Mouse (Mus musculus) MEL (cell line): ENCODE measurements around the gene Nelfb. TPM values are rescaled to one million over a fixed set of nuclear protein-coding genes. Genes with fewer than 3 reads are reported as not detected.

ENCODE experiments used
- DNase-seq: peaks from one replicate; pipeline ENCODE4 v3.0.0; 2011; ENCODE audit warnings: low read depth, low spot score
- H3K27ac ChIP-seq: 2 replicates; pipeline ENCODE4 v1.5.1; 2012; ENCODE audit warnings: low read depth, mild to moderate bottlenecking, control low read depth, low read length, moderate library complexity; ENCODE audit not compliant: control insufficient read depth
- H3K27me3 ChIP-seq, 2 experiments: fragments of 150-350 bp in 1 of 2; sonication (generic) in 1 of 2; 2 replicates each; pipeline ENCODE4 v1.6.1; 2012; ENCODE audit warnings: low read length in 2 of 2, mild to moderate bottlenecking in 2 of 2, improper control_type of control experiment in 1 of 2, moderate library complexity in 1 of 2; ENCODE audit not compliant: insufficient read depth in 2 of 2, control insufficient read depth in 1 of 2
- H3K36me3 ChIP-seq, 2 experiments: 2 replicates each; pipeline ENCODE4 v1.6.1; 2012 to 2014; ENCODE audit warnings: low read length in 2 of 2, improper control_type of control experiment in 1 of 2, inconsistent platforms in 1 of 2, mild to moderate bottlenecking in 1 of 2; ENCODE audit not compliant: insufficient read depth in 2 of 2, control insufficient read depth in 1 of 2
- H3K4me1 ChIP-seq, 2 experiments: fragments of 150-350 bp in 1 of 2; sonication (generic) in 1 of 2; 2 replicates each; pipeline ENCODE4 v1.6.1; 2012; ENCODE audit warnings: low read length in 2 of 2, improper control_type of control experiment in 1 of 2, mild to moderate bottlenecking in 1 of 2; ENCODE audit not compliant: insufficient read depth in 2 of 2, control insufficient read depth in 1 of 2
- H3K4me3 ChIP-seq, 2 experiments: fragments of 150-350 bp in 1 of 2; sonication (generic) in 1 of 2; 2 replicates each; pipeline ENCODE4 v1.5.1; 2012; ENCODE audit warnings: low read depth in 2 of 2, low read length in 2 of 2, mild to moderate bottlenecking in 2 of 2, moderate library complexity in 2 of 2, control low read depth in 1 of 2, improper control_type of control experiment in 1 of 2; ENCODE audit not compliant: control insufficient read depth in 1 of 2, insufficient read depth in 1 of 2
- H3K79me2 ChIP-seq: 2 replicates; pipeline ENCODE4 v1.6.1; 2012; ENCODE audit warnings: mild to moderate bottlenecking, low read length, moderate library complexity; ENCODE audit not compliant: control insufficient read depth, poor library complexity, insufficient read depth
- H3K9ac ChIP-seq: 2 replicates; pipeline ENCODE4 v1.6.1; 2012; ENCODE audit warnings: low read depth, mild to moderate bottlenecking, control low read depth, low read length, moderate library complexity; ENCODE audit not compliant: control insufficient read depth, poor library complexity, severe bottlenecking
- H3K9me3 ChIP-seq: fragments of 150-350 bp; sonication (generic); replicated peaks from 2 replicates; pipeline ENCODE4 v1.6.1; 2012; ENCODE audit warnings: mild to moderate bottlenecking, low read length, improper control_type of control experiment, moderate library complexity; ENCODE audit not compliant: insufficient read depth
- CHD1 ChIP-seq: IDR thresholded peaks from 2 replicates; pipeline ENCODE4 v1.6.1; 2012; ENCODE audit warnings: low read depth, mild to moderate bottlenecking, inconsistent platforms, low read length, improper control_type of control experiment
- CTCF ChIP-seq, 3 experiments: IDR thresholded peaks in 2 of 3; conservative IDR thresholded peaks in 1 of 3; 2 replicates each; pipeline ENCODE4 v1.5.1; 2011 to 2012; ENCODE audit warnings: low read length in 3 of 3, low read depth in 2 of 3, mild to moderate bottlenecking in 2 of 3, improper control_type of control experiment in 1 of 3, inconsistent platforms in 1 of 3, mixed read lengths in 1 of 3, moderate library complexity in 1 of 3; ENCODE audit not compliant: control insufficient read depth in 1 of 3, insufficient read depth in 1 of 3, poor library complexity in 1 of 3, severe bottlenecking in 1 of 3
- ELF1 ChIP-seq: IDR thresholded peaks from 2 replicates; pipeline ENCODE4 v1.6.1; 2014; ENCODE audit warnings: low read depth, mild to moderate bottlenecking, inconsistent platforms, low read length, improper control_type of control experiment, moderate library complexity
- EP300 ChIP-seq, 2 experiments: IDR thresholded peaks; 2 replicates each; pipeline ENCODE4 v1.6.1; 2011; ENCODE audit warnings: improper control_type of control experiment in 2 of 2, low read length in 2 of 2, low read depth in 1 of 2, mild to moderate bottlenecking in 1 of 2
- ETS1 ChIP-seq: IDR thresholded peaks from 2 replicates; pipeline ENCODE4 v1.6.1; 2012; ENCODE audit warnings: low read depth, mild to moderate bottlenecking, inconsistent platforms, low read length, improper control_type of control experiment, moderate library complexity
- GATA1 ChIP-seq: IDR thresholded peaks from 2 replicates; pipeline ENCODE4 v1.6.1; 2011; ENCODE audit warnings: low read depth, low read length, improper control_type of control experiment
- HCFC1 ChIP-seq: IDR thresholded peaks from 2 replicates; pipeline ENCODE4 v1.6.1; 2012; ENCODE audit warnings: low read depth, mild to moderate bottlenecking, inconsistent platforms, low read length, improper control_type of control experiment, moderate library complexity
- JUND ChIP-seq: IDR thresholded peaks from 2 replicates; pipeline ENCODE4 v1.6.1; 2011; ENCODE audit warnings: low read depth, mild to moderate bottlenecking, improper control_type of control experiment, low read length
- MAFK ChIP-seq: IDR thresholded peaks from 2 replicates; pipeline ENCODE4 v1.6.1; 2011; ENCODE audit warnings: low read depth, mild to moderate bottlenecking, low read length, improper control_type of control experiment, borderline replicate concordance
- MAX ChIP-seq: IDR thresholded peaks from 2 replicates; pipeline ENCODE4 v1.6.1; 2011; ENCODE audit warnings: low read length, improper control_type of control experiment
- MAZ ChIP-seq: IDR thresholded peaks from 2 replicates; pipeline ENCODE4 v1.6.1; 2012; ENCODE audit warnings: low read depth, mild to moderate bottlenecking, inconsistent platforms, low read length, improper control_type of control experiment
- MXI1 ChIP-seq: IDR thresholded peaks from 2 replicates; pipeline ENCODE4 v1.6.1; 2011; ENCODE audit warnings: mild to moderate bottlenecking, low read depth, low read length, improper control_type of control experiment
- MYB ChIP-seq: IDR thresholded peaks from 2 replicates; pipeline ENCODE4 v1.6.1; 2011; ENCODE audit warnings: mild to moderate bottlenecking, low read depth, low read length, improper control_type of control experiment
- MYC ChIP-seq: IDR thresholded peaks from 2 replicates; pipeline ENCODE4 v1.6.1; 2011; ENCODE audit warnings: low read depth, mild to moderate bottlenecking, low read length, improper control_type of control experiment, moderate library complexity
- NRF1 ChIP-seq: IDR thresholded peaks from 2 replicates; pipeline ENCODE4 v1.6.1; 2014; ENCODE audit warnings: low read depth, mild to moderate bottlenecking, inconsistent platforms, low read length, improper control_type of control experiment, moderate library complexity; ENCODE audit not compliant: poor library complexity, insufficient read depth, severe bottlenecking
- POLR2A ChIP-seq, 2 experiments: IDR thresholded peaks; 2 replicates each; pipeline ENCODE4 v1.6.1; 2011 to 2012; ENCODE audit warnings: low read length in 2 of 2, mild to moderate bottlenecking in 2 of 2, control low read depth in 1 of 2, improper control_type of control experiment in 1 of 2, low read depth in 1 of 2, moderate library complexity in 1 of 2; ENCODE audit not compliant: control insufficient read depth in 1 of 2, insufficient read depth in 1 of 2, poor library complexity in 1 of 2
- POLR2AphosphoS2 ChIP-seq: IDR thresholded peaks from 2 replicates; pipeline ENCODE4 v1.6.1; 2011; ENCODE audit warnings: low read length, improper control_type of control experiment
- POLR2AphosphoS5 ChIP-seq: IDR thresholded peaks from 2 replicates; pipeline ENCODE4 v1.6.1; 2012; ENCODE audit warnings: low read depth, borderline replicate concordance, mild to moderate bottlenecking, inconsistent platforms, low read length, moderate library complexity, mixed read lengths
- RAD21 ChIP-seq: IDR thresholded peaks from 2 replicates; pipeline ENCODE4 v1.6.1; 2011; ENCODE audit warnings: mild to moderate bottlenecking, low read depth, low read length, improper control_type of control experiment
- RCOR1 ChIP-seq: IDR thresholded peaks from 2 replicates; pipeline ENCODE4 v1.6.1; 2012; ENCODE audit warnings: low read depth, mild to moderate bottlenecking, inconsistent platforms, low read length, improper control_type of control experiment
- SIN3A ChIP-seq: IDR thresholded peaks from 2 replicates; pipeline ENCODE4 v1.6.1; 2012; ENCODE audit warnings: low read length, improper control_type of control experiment, inconsistent platforms
- SMC3 ChIP-seq: IDR thresholded peaks from 2 replicates; pipeline ENCODE4 v1.6.1; 2011; ENCODE audit warnings: low read depth, low read length, improper control_type of control experiment
- TBP ChIP-seq: IDR thresholded peaks from 2 replicates; pipeline ENCODE4 v1.8.0; 2011; ENCODE audit warnings: low read depth, low read length, improper control_type of control experiment
- TCF12 ChIP-seq: IDR thresholded peaks from 2 replicates; pipeline ENCODE4 v1.6.1; 2014; ENCODE audit warnings: low read depth, mild to moderate bottlenecking, inconsistent platforms, low read length, improper control_type of control experiment, moderate library complexity
- ZC3H11A ChIP-seq: IDR thresholded peaks from 2 replicates; pipeline ENCODE4 v1.6.1; 2012; ENCODE audit warnings: low read depth, mild to moderate bottlenecking, inconsistent platforms, low read length, improper control_type of control experiment
- ZMIZ1 ChIP-seq: IDR thresholded peaks from 2 replicates; pipeline ENCODE4 v1.6.1; 2012; ENCODE audit warnings: low read depth, mild to moderate bottlenecking, inconsistent platforms, low read length, improper control_type of control experiment, moderate library complexity
- polyA plus RNA-seq, 2 experiments: library from polyadenylated mRNA; stranded (reverse) in 1 of 2; unstranded in 1 of 2; fragments of >175 nt in 1 of 2; fragments of >200 nt in 1 of 2; gene quantifications; 2 replicates each; pipeline versions ENCODE4 v1.2.1 to v1.2.4; 2012; ENCODE audit warnings: low replicate concordance in 2 of 2, low read depth in 1 of 2; ENCODE audit not compliant: insufficient read length in 2 of 2, insufficient read depth in 1 of 2, missing spikeins in 1 of 2
- total RNA-seq: library from RNA; depleted of rRNA; stranded (reverse); fragments of 300-350 nt; gene quantifications from 2 replicates; pipeline ENCODE4 v1.2.3, GENCODE M21; 2012

Nelfb gene
- total and polyA plus RNA-seq, 3 experiments = 62.9 to 83.5 TPM; not detected in 1

GRCm38 (mm10) chr2:25194006-25194405 is 17.3 kb downstream of the Nelfb start:
- Histone ChIP-seq H3K36me3 (peaks cover 0 to 17% of the 10 kb centered on the region in 2 experiments; a peak in 2 of 4 replicates), H3K4me3 (peak overlapping the region; percentile 57 to 72), H3K9ac (peak overlapping the region; percentile 87), H3K27me3 (no peaks in the 10 kb centered on the region), H3K27ac (peak overlapping the region; percentile 96), H3K9me3 (no peaks in the 10 kb centered on the region), H3K79me2 (peaks cover 21% of the 10 kb centered on the region), H3K4me1 (peaks cover 6 to 32% of the 10 kb centered on the region in 2 experiments)
- DNase-seq = peak; percentile 64
- TF ChIP-seq MAZ = no peak
- TF ChIP-seq CHD1 = 0 out of 2 replicates have a peak, but pooled peaks have one; percentile 5

- Histone ChIP-seq H3K9me3 (no peaks in the 10 kb centered on the region), H3K79me2 (peaks cover 21% of the 10 kb centered on the region), H3K4me1 (peaks cover 6 to 32% of the 10 kb centered on the region in 2 experiments), H3K27me3 (no peaks in the 10 kb centered on the region), H3K36me3 (peaks cover 0 to 17% of the 10 kb centered on the region in 2 experiments; a peak in 2 of 4 replicates), H3K9ac (peak overlapping the region; percentile 87), H3K27ac (peak overlapping the region; percentile 96), H3K4me3 (peak overlapping the region; percentile 57 to 72)
- peak; percentile 96 for DNase-seq
- TF ChIP-seq HCFC1 = peak; percentile 57
- peak; percentile 94 for TF ChIP-seq RAD21
- no peak for TF ChIP-seq CHD1
- 0 out of 2 replicates have a peak, but pooled peaks have one; percentile 24 for TF ChIP-seq ETS1
- TF ChIP-seq MYC = peak; percentile 84
- peak; percentile 93 to 99 (median 95) for TF ChIP-seq CTCF (IDR thresholded peaks at IDR 0.05 in 2 of 3, conservative IDR thresholded peaks at IDR 0.05 in 1 of 3; ENCODE audit: control insufficient read depth in 1 of 3, insufficient read depth in 1 of 3, low read depth in 2 of 3, low read length in 3 of 3, poor library complexity in 1 of 3, severe bottlenecking in 1 of 3)
- TF ChIP-seq GATA1 = peak; percentile 59
- TF ChIP-seq MAZ = no peak
- TF ChIP-seq POLR2AphosphoS2 = peak; percentile 60; the same call in 1 of the 2 replicates
- no peak for TF ChIP-seq TCF12
- no peak for TF ChIP-seq NRF1
- TF ChIP-seq JUND = 0 out of 2 replicates have a peak, but pooled peaks have one; percentile 33
- TF ChIP-seq SIN3A = peak; percentile 95
- TF ChIP-seq ZMIZ1 = 0 out of 2 replicates have a peak, but pooled peaks have one; percentile 8
- no peak for TF ChIP-seq MYB
- TF ChIP-seq MAFK = no peak
- peak; percentile 4 to 23; a peak in 2 of 4 replicates for TF ChIP-seq POLR2A (IDR thresholded peaks at IDR 0.05; ENCODE audit: control insufficient read depth in 1 of 2, insufficient read depth in 1 of 2, low read depth in 1 of 2, low read length in 2 of 2, poor library complexity in 1 of 2)
- peak; percentile 67; the same call in 1 of the 2 replicates for TF ChIP-seq RCOR1
- no peak for TF ChIP-seq POLR2AphosphoS5
- TF ChIP-seq MXI1 = peak; percentile 78
- peak; percentile 58; the same call in 1 of the 2 replicates for TF ChIP-seq ELF1
- peak; percentile 45; the same call in 1 of the 2 replicates for TF ChIP-seq TBP
- TF ChIP-seq MAX = peak; percentile 74; the same call in 1 of the 2 replicates
- peak; percentile 69 for TF ChIP-seq ZC3H11A
- peak; percentile 56 to 79 for TF ChIP-seq EP300 (IDR thresholded peaks at IDR 0.05; ENCODE audit: low read depth in 1 of 2, low read length in 2 of 2)
- TF ChIP-seq SMC3 = peak; percentile 87
These were observed 17.9 kb downstream of the Nelfb start for GRCm38 (mm10) chr2:25193330-25193770.
